Mouse (Mus musculus) v-Abl transformed pro-B cells (cell line): ENCODE measurements around the gene Fmnl1.

Source experiments
- in situ Hi-C, 2 experiments: fragments of 400-800 bp; cut with MboI; formaldehyde crosslinking; loops; one replicate each; pipeline ENCODE4 v1.15.1; 2025; ENCODE audit not compliant: unreplicated experiment in 2 of 2

Fmnl1 gene

DNA sequence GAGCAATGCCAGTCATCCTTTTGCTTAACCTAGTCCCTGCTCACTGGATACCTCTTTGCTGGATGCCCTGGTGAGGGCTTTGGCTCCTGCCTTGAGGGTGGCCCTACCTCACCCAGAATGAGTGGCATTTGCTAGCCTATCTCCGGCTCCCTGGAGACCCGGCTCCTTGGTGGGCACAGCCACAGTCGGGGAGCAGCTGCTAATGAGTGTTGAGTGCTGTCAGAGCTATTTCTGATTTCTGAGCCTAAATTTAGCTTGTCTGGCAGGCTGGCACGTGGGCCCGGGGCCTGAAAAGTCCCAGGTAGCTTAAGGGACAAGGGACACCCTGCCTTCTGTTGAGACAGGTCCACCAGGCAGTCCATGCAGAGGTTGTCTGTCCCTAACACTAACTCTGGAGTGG is 6.3 kb downstream of the Fmnl1 start:
- in situ Hi-C loops, result loop anchor here in 1 of 2 experiments (5.0 kb wide), 1 partner anchor 90 kb away; the partner anchor contains the start of gene Map3k14

DNA sequence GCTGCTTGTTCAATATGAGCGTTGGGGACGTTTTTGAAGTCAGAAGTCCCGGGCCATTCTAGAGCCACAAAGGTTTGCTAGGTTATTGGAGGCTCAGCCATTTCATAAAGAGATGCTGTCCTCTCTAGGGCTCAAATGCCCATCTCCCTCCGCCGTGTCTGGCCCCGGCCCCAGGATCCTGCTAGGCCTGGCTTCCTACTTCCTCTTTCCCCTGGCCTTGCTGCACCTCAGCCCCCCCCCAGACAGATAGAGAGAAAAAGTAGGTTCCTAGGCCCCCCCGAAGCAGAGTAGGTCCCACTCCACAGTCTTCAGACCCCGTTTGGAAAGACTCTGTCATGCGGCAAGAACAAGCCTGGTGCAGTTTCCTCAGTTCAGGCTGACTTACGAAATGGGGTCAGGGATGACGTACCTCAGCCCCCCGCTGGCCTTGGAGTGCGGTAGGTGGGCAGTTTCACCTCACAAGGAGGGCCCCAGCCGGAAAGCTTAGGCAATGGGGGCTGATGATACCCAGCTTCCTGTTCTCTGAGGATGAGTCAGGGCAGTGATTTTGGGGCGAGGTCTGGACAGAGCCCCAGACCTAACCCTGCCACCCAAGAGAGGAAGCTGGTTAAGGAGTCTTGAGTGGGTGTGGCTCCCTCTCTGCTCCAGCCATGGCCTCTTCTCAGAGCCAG is 7.0 kb downstream of the Fmnl1 start:
- in situ Hi-C loops, result loop anchor here in 1 of 2 experiments (5.0 kb wide), 1 partner anchor 89 kb away; the partner anchor contains the start of gene Map3k14

DNA sequence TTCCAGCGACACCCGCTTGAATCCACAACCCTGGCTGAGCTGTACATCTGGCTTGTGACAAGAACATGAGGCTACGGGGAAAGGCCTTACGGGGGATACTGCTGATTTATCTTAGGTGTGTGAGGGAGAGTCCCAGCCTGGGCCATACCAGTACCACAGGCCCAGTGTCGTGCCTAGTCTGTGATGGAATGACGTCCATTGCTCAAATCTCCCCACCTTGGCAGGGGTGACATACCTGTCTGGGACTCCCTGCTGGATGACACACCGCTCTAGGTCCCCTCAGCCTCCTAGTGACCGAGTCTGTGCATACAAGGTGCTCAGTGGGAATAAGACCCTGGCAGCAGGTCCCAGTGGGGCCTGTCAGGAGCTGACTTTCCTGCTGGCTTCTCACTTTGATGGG is 7.8 kb downstream of the Fmnl1 start:
- in situ Hi-C loops, result loop anchor here in 1 of 2 experiments (5.0 kb wide), 1 partner anchor 89 kb away; the partner anchor contains the start of gene Map3k14

DNA sequence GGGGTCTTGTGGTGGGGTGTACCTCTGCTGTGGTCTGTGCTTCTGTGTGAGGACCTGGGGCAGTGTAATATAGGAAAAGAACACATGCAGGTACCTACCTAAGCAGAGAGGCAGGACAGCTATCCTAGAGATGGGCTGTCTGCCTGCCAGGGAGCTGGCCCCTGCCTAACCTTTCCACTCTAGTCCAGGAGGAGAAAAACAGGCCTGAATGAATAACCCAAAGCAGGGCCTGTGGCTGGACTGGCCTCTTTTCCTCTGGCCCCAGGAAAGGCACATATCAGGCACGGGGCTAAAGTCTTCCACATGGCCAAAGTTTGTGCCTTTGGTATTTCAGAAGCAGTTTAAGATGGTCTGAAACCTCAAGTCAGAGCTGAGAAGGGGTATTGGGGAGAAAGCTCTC is 9.5 kb downstream of the Fmnl1 start:
- in situ Hi-C loops, result loop anchor here (5.0 kb wide), 1 partner anchor 52 kb away; no protein-coding TSS in a partner anchor

DNA sequence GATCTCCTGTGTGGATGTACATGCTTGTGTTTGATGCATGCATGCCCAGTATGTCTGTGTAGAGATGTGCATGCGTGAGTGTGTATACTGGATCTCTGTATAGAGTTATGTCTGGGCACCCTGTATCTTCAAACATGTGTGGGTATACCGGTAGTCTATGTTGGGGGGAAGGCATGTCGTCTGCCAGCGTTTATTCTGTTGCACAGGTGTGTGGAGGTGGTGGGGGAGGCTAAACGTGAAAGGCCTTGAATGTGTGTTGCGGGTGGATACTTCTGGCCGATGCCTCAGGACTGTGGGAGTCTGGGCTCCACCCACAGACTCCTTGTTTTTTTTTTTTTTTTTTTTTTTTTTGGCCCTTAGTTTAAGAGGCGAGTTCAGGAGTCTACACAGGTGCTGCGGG is 10.4 kb downstream of the Fmnl1 start:
- in situ Hi-C loops, result loop anchor here (5.0 kb wide), 1 partner anchor 51 kb away; no protein-coding TSS in a partner anchor

DNA sequence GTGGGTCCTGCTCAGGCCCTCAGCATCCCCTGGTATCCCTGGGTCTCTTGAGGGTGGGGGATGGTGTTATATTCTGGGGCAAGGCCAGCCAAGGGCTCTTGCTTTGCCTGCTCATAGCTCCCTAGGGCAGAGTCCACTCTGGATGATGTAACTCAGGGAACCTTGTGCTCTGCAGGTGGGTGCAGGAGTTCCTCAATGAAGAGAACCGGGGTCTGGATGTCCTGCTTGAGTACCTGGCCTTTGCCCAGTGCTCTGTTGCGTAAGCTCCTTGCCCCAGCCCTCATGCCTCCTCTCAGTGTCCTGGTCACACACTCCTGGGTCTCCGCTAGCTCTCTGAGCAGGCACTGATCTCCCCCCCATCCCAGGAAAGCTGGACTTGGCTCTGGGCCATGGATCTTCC is 11.0 kb downstream of the Fmnl1 start:
- in situ Hi-C loops, result loop anchor here (5.0 kb wide), 1 partner anchor 50 kb away; no protein-coding TSS in a partner anchor

DNA sequence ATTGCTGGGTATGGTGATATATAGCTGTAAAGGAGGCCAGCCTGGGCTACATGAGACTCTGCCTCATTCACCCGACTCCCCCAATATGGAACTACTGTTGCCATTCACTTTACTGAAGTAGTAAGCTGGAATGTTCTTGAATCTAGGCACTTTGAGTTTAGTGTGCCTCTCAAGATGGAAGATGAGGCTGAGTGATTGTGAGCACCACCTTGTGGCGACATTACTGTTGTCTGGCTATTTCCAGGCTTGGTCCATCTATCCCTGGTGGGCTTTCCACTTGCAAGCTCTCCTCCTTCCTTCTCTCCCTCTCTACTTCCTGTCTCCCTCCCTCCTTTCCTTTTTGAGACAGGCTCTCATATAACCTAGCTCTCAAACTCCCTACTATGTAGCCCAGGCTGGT is 14.0 kb downstream of the Fmnl1 start:
- in situ Hi-C loops, result loop anchor here (5.0 kb wide), 1 partner anchor 47 kb away; no protein-coding TSS in a partner anchor

DNA sequence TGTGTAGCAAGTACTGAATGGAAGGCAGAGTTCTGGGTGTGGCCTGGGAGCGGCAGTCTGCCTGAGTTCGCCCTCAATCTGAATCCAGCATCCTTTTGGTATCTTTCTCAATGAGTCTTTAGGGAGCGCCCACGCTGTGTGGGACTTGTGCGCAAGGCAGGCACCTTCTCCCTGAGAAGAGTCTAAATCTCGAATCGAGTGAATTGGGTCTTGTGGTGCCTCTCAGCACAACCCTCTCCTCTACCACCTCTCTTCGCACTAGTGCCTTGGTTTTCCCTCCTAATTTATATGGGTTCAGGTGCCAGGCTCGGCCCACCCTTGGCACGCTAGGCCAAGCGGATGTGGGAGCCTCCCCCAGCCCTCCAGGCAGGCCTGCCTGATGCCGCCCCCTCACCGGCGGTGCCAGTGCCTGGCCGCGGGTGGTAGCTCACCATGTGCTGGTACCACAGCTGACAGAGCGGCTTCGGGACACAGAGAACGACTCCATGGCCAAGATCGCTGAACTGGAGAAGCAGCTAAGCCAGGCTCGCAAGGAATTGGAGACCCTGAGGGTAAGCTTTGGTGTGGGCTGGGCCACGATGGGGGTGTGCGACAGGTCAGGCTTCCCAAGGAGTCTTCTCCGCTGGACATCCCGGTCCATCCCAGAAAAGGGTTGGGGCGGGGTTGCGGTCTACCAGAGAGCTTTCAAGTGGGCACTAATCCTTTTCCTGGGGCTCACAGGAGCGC is 21.5 kb downstream of the Fmnl1 start:
- in situ Hi-C loops, result no loop called here

DNA sequence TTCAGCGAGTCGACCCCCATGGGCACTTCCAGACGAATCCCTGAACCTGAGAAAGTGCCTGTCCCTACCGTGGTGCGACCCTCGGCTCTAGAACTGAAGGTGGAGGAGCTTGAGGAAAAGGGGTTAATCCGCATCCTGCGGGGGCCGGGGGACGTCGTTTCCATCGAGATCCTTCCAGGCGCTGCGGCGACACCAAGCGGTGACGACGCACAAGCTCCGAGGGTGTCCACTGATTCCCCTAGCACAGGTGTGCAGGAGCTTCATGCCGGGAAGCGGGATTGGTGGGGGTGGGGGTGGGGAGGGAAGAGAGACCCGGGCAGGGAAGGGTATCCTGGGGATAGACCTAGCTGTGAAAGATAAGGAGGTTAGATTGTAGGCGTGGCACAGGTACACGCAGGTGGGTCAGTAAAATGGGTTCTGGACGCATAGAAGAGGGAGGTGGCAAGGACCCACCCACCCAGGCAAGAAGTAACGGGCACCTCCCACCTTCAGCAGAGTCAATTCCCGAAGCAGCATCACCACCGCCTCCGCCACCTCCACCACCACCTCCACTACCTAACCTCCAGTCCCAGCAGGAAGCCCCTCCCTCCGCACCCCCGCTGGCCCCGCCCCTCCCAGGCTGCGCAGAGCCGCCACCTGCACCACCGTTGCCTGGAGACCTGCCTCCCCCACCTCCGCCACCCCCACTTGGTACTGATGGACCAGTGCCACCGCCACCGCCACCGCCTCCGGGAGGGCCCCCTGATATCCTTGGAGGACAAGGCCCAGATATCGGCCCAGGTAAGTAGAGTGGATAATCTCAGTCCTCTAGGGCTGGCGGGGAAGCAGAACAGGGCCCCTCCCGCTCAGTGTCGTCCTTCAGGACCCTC is 22.3 kb downstream of the Fmnl1 start:
- in situ Hi-C loops, result no loop called here

DNA sequence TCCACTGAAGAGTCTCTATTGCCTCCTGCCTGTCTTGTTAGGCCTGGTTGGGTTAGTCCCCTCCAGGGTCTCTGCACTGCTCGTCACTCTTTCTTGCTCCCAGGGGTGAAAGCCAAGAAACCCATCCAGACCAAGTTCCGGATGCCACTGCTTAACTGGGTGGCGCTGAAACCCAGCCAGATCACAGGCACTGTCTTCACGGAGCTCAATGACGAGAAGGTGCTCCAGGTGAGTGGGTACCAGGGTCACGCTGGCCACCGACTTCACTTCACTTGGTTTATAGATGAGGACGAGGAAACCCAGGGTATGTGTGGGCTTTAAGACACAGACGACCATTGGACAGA is 22.9 kb downstream of the Fmnl1 start:
- in situ Hi-C loops, result no loop called here

DNA sequence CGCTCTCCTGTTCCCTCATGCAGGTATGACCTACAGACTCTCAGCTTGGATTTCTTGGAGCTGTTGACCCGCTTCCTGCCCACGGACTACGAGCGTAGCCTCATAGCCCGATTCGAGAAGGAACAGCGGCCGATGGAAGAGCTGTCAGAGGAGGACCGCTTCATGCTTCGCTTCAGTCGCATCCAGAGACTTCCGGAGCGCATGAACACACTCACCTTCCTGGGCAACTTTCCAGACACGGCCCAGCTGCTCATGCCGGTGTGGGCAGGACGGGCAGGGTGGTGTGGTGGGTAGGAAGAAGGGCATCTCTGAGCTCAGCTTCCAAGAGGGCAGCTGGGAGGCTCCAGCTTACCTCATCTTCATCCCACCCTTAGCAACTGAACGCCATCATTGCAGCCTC is 24.3 kb downstream of the Fmnl1 start:
- in situ Hi-C loops, result no loop called here

DNA sequence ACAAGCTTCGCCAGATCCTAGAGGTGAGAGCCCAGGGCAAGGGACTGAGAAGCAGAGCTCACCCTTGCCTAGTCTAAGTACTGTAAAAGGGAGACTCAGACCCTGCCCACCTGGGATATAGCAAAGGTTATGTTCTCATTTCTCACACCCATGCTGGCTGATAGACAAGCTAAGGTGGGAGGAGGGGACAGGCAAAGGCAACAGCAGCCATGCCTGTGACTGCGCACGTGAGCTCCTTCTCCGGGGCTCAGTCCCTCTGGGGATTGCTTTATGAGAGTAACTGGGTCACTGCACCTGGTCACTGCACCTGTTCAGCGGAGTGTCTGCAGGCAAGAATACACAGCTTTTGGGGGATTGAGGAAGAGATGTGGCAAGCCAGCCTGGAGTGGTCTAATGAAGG is 24.7 kb downstream of the Fmnl1 start:
- in situ Hi-C loops, result no loop called here

DNA sequence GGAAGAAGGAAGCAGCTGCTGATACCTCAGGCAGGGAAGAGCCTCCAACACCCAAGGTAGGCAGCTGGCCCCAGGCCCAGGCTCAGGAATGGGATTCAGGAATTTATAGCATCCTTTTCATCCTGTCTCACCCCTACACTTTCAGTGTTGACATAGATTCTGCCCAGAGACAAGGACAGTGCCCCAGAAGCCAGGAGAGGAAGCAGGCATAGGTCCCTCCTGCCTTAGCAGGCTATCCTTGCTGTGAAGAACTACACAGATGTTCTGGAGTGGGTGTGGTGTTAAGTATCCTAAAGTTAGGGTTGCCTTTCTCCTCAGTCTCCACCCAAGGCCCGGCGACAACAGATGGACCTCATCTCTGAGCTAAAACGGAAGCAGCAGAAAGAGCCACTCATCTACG is 26.4 kb downstream of the Fmnl1 start:
- in situ Hi-C loops, result no loop called here

DNA sequence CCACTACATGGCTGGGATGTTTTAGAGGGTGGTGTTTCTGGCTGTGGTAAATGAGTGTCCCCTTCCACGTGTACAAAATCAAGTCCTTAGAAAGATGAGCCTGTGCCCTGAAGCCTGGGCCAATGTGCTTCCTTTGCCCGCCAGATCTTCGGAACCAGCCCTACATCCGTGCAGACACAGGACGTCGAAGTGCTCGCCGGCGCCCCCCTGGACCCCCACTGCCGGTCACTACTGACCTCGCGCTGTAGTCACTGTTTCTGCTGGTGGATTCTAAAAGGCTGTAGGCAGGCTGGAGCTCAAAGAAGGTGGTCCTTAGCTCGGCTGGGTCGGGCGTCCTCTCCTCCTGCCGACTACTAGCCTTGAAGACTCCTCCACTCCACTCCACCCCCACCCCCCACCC is 27.4 kb downstream of the Fmnl1 start:
- in situ Hi-C loops, result no loop called here

DNA sequence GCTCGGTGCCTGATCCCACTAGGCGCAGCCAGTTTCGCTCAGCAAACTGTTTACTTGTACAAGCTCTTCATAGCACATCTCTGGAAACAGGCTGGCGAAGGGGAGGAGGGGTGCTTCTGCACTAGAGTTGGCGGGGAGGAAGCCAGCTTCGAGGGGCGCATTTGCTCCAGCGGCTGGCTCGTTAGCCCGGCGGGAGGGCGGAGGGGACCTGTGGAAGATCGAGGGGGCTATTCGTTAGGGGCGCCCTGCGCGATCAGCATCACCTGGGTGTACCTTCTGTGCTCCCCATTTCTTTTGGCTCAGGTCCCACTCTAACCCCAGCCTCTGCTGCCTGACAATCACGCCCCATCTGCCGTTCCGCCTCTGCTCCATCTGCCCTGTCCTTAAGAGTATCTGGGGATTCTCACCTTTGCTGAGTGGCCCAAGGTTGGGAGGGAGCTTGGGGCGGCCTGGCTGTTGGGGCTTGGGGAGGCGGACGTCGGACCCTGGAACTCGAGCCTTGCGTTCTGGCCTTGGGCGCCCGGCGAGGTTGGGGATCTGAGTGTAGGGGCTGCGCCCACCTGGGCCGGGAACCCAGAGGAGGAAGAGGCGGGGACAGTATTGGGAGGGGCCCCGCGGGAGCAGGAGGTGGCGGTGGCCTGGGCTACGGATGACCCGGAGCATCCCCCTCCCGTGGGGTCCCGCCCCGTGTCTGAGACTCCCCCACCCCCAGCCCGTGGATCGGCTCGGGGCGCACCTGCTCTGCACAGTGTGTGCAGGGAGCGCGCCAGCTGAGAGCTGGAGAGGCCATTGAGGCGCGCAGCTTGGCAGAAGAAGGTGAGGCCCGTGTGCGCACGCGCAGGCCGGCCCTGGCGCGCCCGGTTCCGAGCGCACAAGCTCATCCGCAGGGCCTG is 28.2 kb downstream of the Fmnl1 start:
- in situ Hi-C loops, result no loop called here

DNA sequence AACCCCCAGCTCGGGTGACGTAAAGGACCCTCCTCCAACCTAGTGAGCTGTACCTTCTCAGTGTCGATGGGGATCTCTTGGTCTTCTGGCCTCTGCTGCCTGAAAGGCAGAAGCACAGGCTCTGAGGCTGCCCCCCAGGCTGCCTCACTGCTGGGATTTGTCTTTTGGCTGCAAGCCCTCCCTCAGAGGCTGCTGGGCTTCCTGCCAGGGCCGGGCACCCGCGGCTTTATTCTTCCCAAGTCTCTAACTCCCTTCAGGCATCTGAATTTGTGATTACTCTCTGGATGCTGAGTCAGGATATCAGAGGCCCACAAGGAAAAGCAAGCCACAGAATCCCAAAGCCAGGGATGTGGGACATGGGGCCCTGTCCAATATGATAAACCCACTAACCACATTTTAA is 30.8 kb downstream of the Fmnl1 start:
- in situ Hi-C loops, result no loop called here

DNA sequence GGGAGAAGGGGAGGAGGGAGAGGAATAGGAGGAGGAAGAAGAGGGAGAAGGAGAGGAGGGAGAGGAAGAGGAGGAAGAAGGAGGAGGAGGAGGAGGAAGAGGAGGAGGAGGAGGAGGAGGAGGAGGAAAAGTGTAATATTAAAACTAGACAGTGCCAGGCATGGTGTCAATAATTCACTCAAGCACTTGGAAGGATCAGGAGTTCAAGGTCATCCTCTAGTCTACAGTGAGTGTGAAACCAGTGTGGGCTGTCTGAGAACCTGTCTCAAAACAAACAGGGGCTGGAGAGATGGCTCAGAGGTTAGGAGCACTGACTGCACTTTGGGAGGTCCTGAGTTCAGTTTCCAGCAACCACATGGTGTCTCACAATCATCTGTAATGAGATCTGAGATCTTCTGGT is 31.5 kb downstream of the Fmnl1 start:
- in situ Hi-C loops, result no loop called here

DNA sequence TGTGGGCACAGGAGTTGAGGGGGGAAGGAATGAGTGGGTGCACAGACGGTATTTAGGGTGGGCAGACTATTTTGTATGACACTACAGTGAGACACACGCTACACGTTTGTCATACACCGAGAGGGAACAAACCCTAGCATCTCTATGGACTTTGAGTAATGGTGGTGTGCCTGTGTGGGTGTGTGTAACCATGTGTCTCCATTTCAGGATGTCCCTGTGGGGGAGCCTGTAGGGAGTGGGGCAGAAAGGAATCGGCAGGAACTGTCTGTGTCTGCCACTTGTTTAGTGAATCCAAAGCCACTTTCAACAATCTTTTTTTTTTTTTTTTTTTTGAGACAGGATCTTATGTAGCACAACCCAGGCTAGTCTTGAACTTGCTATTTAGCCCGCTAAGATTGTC is 35.3 kb downstream of the Fmnl1 start:
- in situ Hi-C loops, result no loop called here

DNA sequence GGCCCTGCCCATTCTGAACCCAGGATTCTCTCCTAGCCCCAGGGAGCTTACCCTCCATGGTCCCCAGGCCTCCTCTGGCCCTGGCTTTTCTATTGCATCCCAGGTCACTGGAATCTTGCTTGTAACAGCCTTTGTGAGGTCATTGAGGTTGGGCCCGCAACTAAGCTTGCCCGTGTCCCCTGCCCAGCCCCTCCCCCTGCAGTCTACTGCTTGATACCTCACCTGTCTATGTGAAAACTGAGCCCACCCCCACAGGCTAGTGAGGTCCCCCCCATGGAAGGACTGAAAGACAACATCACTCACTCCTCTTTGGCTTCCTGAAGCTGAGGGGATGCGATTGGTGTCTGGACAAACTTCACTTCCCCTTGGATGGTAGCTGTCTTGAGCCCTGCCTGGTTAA is 37.6 kb downstream of the Fmnl1 start, which contains the start of gene 1700023F06Rik:
1700023F06Rik (minus strand) TSS at position 101 of the 400 bp plus-strand sequence.
- in situ Hi-C loops, result no loop called here

DNA sequence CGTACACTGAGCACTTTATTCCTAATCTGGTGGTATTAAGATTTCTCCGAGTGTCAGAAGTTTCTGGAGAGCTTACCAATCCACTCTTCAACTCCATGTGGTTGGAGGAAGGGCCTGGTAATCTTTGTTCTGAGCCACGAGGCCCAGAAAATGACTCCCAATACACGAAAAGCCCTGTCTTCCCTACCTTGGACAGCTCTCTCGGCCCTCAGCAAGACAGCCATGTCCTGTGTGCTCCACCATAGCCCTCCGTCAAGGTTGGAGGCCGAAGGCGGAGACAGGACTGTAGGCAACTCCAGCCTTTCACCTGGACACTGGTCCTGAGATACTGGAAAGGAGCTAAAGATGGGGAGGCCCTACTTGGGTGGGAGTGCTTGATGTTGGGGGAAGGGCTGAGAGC is 39.4 kb downstream of the Fmnl1 start:
- in situ Hi-C loops, result no loop called here
